Mouse (Mus musculus) embryonic fibroblast, embryonic 13.5 days (primary cell): Measurements from ENCODE around the gene Chsy1. TPM values are rescaled to one million over a fixed set of nuclear protein-coding genes. Genes with fewer than 3 reads are reported as not detected.

Experiments
- H3K27ac ChIP-seq: 2 replicates; pipeline ENCODE4 v1.5.1; 2012; ENCODE audit warnings: low read length, control low read depth, inconsistent platforms; ENCODE audit not compliant: insufficient read depth
- H3K4me1 ChIP-seq: 2 replicates; pipeline ENCODE4 v1.6.1; 2011; ENCODE audit warnings: low read length; ENCODE audit not compliant: control insufficient read depth, insufficient read depth
- H3K4me3 ChIP-seq: 2 replicates; pipeline ENCODE4 v1.5.1; 2011; ENCODE audit warnings: mild to moderate bottlenecking, control low read depth, low read length; ENCODE audit not compliant: insufficient read depth
- CTCF ChIP-seq: IDR thresholded peaks from 2 replicates; pipeline ENCODE4 v1.5.1; 2011; ENCODE audit warnings: mild to moderate bottlenecking, control low read depth, low read length, moderate library complexity, borderline replicate concordance; ENCODE audit not compliant: insufficient read depth
- POLR2A ChIP-seq: IDR thresholded peaks from 2 replicates; pipeline ENCODE4 v1.6.1; 2011; ENCODE audit warnings: low read depth, mild to moderate bottlenecking, control low read depth, low read length, moderate library complexity
- polyA plus RNA-seq: library from polyadenylated mRNA; stranded (reverse); fragments of >200 nt; gene quantifications from 2 replicates; pipeline ENCODE4 v1.2.4, GENCODE M21; 2011; ENCODE audit warnings: low read depth; ENCODE audit not compliant: missing spikeins, insufficient read length

Chsy1 gene
- polyA plus RNA-seq, 1 experiment = 63.2 TPM

- Histone ChIP-seq H3K4me3 (no peak overlapping the region), H3K4me1 (0 out of 2 replicates have a peak, but pooled peaks cover 2% of the 10 kb centered on the region), H3K27ac (no peak overlapping the region)
- TF ChIP-seq CTCF = no peak
- no peak for TF ChIP-seq POLR2A
Measured at GRCm38 (mm10) chr7:66157861-66158415, 48.6 kb downstream of the Chsy1 start.

- no peak overlapping the region for H3K4me3 ChIP-seq
- TF ChIP-seq POLR2A = no peak
- no peak for TF ChIP-seq CTCF
- H3K27ac ChIP-seq = no peak overlapping the region
- 0 out of 2 replicates have a peak, but pooled peaks cover 2% of the 10 kb centered on the region for H3K4me1 ChIP-seq
Measured at GRCm38 (mm10) chr7:66158616-66159129, 49.4 kb downstream of the Chsy1 start.

- H3K27ac ChIP-seq = no peak overlapping the region
- H3K4me1 ChIP-seq = peaks cover 2% of the 10 kb centered on the region; the same call in 1 of the 2 replicates
- no peak overlapping the region for H3K4me3 ChIP-seq
- TF ChIP-seq POLR2A (no peak), CTCF (no peak)
Measured at GRCm38 (mm10) chr7:66159961-66160360, 50.6 kb downstream of the Chsy1 start.

- peaks cover 4% of the 10 kb centered on the region for H3K4me1 ChIP-seq
- no peak overlapping the region for H3K27ac ChIP-seq
- H3K4me3 ChIP-seq = no peak overlapping the region
- TF ChIP-seq CTCF (no peak), POLR2A (no peak)
Measured at GRCm38 (mm10) chr7:66161836-66162235, 52.5 kb downstream of the Chsy1 start.

GRCm38 (mm10) chr7:66162489-66162888, 53.2 kb downstream of the Chsy1 start:
- Histone ChIP-seq H3K4me1 (peaks cover 4% of the 10 kb centered on the region), H3K4me3 (no peak overlapping the region), H3K27ac (no peak overlapping the region)
- TF ChIP-seq POLR2A = no peak
- TF ChIP-seq CTCF = no peak

GRCm38 (mm10) chr7:66162981-66163380, 53.7 kb downstream of the Chsy1 start:
- TF ChIP-seq CTCF (no peak), POLR2A (no peak)
- Histone ChIP-seq H3K27ac (no peak overlapping the region), H3K4me3 (no peak overlapping the region), H3K4me1 (peaks cover 3% of the 10 kb centered on the region)

- TF ChIP-seq POLR2A = no peak
- no peak for TF ChIP-seq CTCF
- Histone ChIP-seq H3K4me3 (no peak overlapping the region), H3K27ac (no peak overlapping the region), H3K4me1 (peaks cover 2% of the 10 kb centered on the region)
Measured at GRCm38 (mm10) chr7:66164427-66165031, 55.2 kb downstream of the Chsy1 start.

GRCm38 (mm10) chr7:66165036-66165798, 55.9 kb downstream of the Chsy1 start:
- Histone ChIP-seq H3K27ac (no peak overlapping the region), H3K4me3 (no peak overlapping the region), H3K4me1 (peaks cover 2% of the 10 kb centered on the region)
- TF ChIP-seq CTCF (no peak), POLR2A (no peak)

GRCm38 (mm10) chr7:66168877-66169276, 59.6 kb downstream of the Chsy1 start:
- no peak for TF ChIP-seq POLR2A
- TF ChIP-seq CTCF = no peak
- Histone ChIP-seq H3K4me1 (peaks cover 2% of the 10 kb centered on the region), H3K4me3 (no peak overlapping the region), H3K27ac (no peak overlapping the region)
